Mouse (Mus musculus) midbrain, embryonic 16.5 days (tissue): ENCODE results near the gene Fyn. TPM values are rescaled to one million over a fixed set of nuclear protein-coding genes. Genes with fewer than 3 reads are reported as not detected.

Source experiments
- ATAC-seq: fragments of 200-750 bp; cut with Nextera tagmentation; 2 replicates; pipeline ENCODE4 v1.8.0; 2017; ENCODE audit warnings: moderate TSS enrichment
- H3K27ac ChIP-seq: fragments of 300-500 bp; sonication (generic); 2 replicates; pipeline ENCODE4 v1.5.1; 2014; ENCODE audit warnings: mild to moderate bottlenecking, low read length, mixed read lengths
- H3K27me3 ChIP-seq: fragments of 300-500 bp; sonication (generic); 2 replicates; pipeline ENCODE4 v1.6.1; 2014; ENCODE audit warnings: low read depth, low read length, mixed read lengths; ENCODE audit not compliant: control insufficient read depth, insufficient read depth
- H3K36me3 ChIP-seq: fragments of 300-500 bp; sonication (generic); 2 replicates; pipeline ENCODE4 v1.6.1; 2014; ENCODE audit warnings: mild to moderate bottlenecking, low read length, moderate library complexity, mixed read lengths; ENCODE audit not compliant: control insufficient read depth, insufficient read depth
- H3K4me1 ChIP-seq: fragments of 300-500 bp; sonication (generic); 2 replicates; pipeline ENCODE4 v1.6.1; 2014; ENCODE audit warnings: mild to moderate bottlenecking, low read length, mixed read lengths; ENCODE audit not compliant: control insufficient read depth, insufficient read depth
- H3K4me2 ChIP-seq: fragments of 300-500 bp; sonication (generic); 2 replicates; pipeline ENCODE4 v1.6.1; 2014; ENCODE audit warnings: mild to moderate bottlenecking, low read length, mixed read lengths
- H3K4me3 ChIP-seq: fragments of 300-500 bp; sonication (generic); 2 replicates; pipeline ENCODE4 v1.5.1; 2014; ENCODE audit warnings: low read depth, mild to moderate bottlenecking, low read length, moderate library complexity, mixed read lengths
- H3K9ac ChIP-seq: fragments of 300-500 bp; sonication (generic); 2 replicates; pipeline ENCODE4 v1.6.1; 2014; ENCODE audit warnings: low read depth, low read length, mixed read lengths
- H3K9me3 ChIP-seq: fragments of 300-500 bp; sonication (generic); replicated peaks from 2 replicates; pipeline ENCODE4 v1.6.1; 2014; ENCODE audit warnings: mild to moderate bottlenecking, low read length, mixed read lengths; ENCODE audit not compliant: control insufficient read depth, poor library complexity, severe bottlenecking
- WGBS: fragments of 180-500 bp; shearing (Covaris S2); extraction: QIAGEN DNeasy Blood & Tissue Kit; methylation state at CpG from one replicate; pipeline ENCODE4 v1.1.7; 2014; 5-methylcytosine and 5-hydroxymethylcytosine counted together
- polyA plus RNA-seq: library from polyadenylated mRNA; unstranded; fragments of >200 nt; fragmentation: Nextera tagmentation; extraction: Ambion mirVana; gene quantifications from 2 replicates; pipeline ENCODE4 v1.2.1, GENCODE M21; 2015

Fyn gene
- polyA plus RNA-seq, 1 experiment from 2014 or later: 71.2 TPM

DNA sequence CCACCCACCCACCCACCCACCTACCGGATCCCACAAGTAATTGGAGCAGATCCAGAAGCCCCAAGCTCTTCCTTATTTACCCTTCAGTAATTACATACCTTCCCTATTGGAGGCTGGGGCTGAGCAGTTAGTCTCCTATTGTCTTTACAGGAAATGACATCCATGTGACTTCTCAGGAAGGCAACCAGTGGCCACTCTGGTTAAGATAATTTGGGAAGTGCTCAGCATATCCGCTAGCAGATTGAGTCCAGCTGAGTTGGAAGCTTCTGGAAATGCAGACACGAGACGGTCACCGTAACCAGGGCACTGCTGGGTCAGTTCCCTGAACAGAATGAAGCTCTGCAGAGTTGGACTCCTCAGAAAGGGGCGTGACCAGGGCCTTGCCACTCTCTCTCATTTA, 82.4 kb downstream of the Fyn start:
- no peak overlapping the region for H3K4me2 ChIP-seq
- H3K27ac ChIP-seq: 0 out of 2 replicates have a peak overlapping the region, but pooled peaks have one; percentile 50
- H3K27me3 ChIP-seq: no peaks in the 10 kb centered on the region
- ATAC-seq: no peak
- H3K4me3 ChIP-seq: no peak overlapping the region
- 74% methylated on average over 6 of the region's 6 CpGs for WGBS
- H3K4me1 ChIP-seq: peaks cover 29% of the 10 kb centered on the region; the same call in 1 of the 2 replicates
- no peaks in the 10 kb centered on the region for H3K36me3 ChIP-seq
- no peaks in the 10 kb centered on the region for H3K9me3 ChIP-seq
- no peak overlapping the region for H3K9ac ChIP-seq

DNA sequence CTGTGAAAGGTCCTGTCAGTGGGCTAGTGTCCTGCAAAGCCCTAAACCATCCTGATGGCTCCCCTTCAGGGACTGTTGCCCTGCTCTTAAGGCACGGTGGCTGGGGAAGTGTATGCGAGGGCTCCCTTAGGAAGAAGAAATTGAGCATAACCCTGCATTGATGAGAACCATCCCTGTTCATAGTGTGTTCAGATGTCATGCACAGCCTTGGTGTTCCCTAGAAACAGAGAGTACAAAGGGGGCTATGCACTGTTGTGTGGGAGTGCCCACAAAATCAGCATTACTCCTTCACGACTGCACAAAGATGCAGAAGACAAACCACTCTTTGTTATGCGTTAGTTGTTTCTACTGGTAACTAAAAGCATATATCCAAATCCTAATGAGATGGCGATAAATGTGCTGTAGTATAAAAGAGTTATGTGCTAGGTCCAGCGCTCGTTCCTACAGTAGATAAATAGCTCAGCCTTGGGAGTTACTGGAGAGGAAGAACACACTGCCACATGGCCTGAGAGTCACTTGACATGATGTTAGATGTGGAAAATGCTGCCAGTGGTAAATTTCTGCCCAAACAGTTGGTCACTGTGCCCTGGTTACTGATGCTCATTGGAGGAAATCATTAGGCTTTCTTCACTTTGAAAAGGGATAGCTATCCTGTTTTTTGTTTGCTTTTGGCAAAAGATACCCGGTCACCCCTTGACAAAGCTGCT, 83.4 kb downstream of the Fyn start:
- ATAC-seq: no peak
- H3K4me1 ChIP-seq: peaks cover 29% of the 10 kb centered on the region; the same call in 1 of the 2 replicates
- H3K9me3 ChIP-seq: no peaks in the 10 kb centered on the region
- H3K9ac ChIP-seq: no peak overlapping the region
- no peak overlapping the region for H3K4me2 ChIP-seq
- no peaks in the 10 kb centered on the region for H3K27me3 ChIP-seq
- no peak overlapping the region for H3K4me3 ChIP-seq
- no peak overlapping the region for H3K27ac ChIP-seq
- WGBS: 66% methylated on average over 8 of the region's 8 CpGs
- no peaks in the 10 kb centered on the region for H3K36me3 ChIP-seq

DNA sequence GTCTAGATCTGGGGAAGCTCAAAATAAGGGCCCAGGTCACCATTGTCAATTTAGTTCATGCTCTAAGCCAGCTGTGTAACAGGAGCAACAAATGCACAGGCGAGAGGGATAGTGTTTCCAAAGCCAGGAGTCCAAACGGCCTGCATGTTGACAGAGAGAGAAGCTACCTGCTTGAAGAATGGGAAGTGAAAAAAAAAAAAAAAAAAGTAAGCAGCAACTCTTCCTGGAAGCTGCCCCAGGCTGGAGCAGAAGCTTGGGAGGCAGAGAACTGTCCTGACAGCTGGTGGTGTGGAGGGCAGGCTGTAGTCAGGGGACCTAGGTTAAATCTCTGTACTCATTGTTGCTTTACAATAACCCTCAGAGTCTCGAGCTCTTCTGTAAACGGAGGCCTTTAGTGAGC, 86.7 kb downstream of the Fyn start:
- H3K4me2 ChIP-seq: no peak overlapping the region
- H3K9me3 ChIP-seq: no peaks in the 10 kb centered on the region
- no peaks in the 10 kb centered on the region for H3K27me3 ChIP-seq
- no peak overlapping the region for H3K4me3 ChIP-seq
- 52% methylated on average over 4 of the region's 4 CpGs for WGBS
- no peak overlapping the region for H3K27ac ChIP-seq
- no peak for ATAC-seq
- H3K36me3 ChIP-seq: no peaks in the 10 kb centered on the region
- H3K4me1 ChIP-seq: peaks cover 40% of the 10 kb centered on the region; the same call in 1 of the 2 replicates
- no peak overlapping the region for H3K9ac ChIP-seq

DNA sequence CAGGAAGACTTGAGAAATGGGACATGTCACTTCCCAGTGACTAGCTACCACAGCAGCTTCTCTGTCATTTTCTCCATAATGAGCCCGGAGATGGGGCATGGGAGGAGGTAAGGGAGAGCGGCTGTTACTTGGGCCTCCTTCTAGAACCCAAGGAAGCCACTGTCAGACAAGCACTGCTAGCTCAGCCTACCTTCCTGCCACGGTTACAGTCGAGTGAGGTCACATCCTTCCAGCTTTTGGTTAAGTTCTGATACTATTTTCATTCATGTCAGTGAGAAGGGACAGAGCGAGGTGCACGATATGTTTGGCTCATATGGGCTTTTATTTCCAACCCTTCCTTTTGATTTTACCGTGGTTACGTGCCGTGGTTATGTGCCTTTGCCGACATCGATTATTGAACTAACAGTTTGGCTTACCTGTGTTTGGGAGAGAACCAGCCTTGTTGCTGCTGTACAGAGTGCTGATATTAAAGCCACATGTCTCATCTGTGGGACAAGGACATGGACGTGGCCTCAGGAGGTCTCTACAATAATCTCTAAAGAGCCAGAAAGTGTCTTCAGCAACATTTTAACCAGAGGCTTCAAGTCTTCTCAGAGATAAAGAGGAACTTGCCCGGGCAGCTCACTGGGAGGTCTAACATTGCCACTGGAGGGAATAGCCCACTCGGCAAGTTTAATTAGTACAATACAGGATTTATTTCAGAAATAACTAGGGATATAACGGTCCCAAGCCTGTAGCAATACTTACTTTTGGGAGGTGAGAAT, 87.4 kb downstream of the Fyn start:
- no peak overlapping the region for H3K27ac ChIP-seq
- WGBS: 83% methylated on average over 15 of the region's 15 CpGs
- H3K36me3 ChIP-seq: no peaks in the 10 kb centered on the region
- no peak overlapping the region for H3K4me2 ChIP-seq
- H3K4me3 ChIP-seq: no peak overlapping the region
- no peaks in the 10 kb centered on the region for H3K9me3 ChIP-seq
- no peak for ATAC-seq
- H3K27me3 ChIP-seq: no peaks in the 10 kb centered on the region
- peaks cover 40% of the 10 kb centered on the region for H3K4me1 ChIP-seq
- no peak overlapping the region for H3K9ac ChIP-seq

DNA sequence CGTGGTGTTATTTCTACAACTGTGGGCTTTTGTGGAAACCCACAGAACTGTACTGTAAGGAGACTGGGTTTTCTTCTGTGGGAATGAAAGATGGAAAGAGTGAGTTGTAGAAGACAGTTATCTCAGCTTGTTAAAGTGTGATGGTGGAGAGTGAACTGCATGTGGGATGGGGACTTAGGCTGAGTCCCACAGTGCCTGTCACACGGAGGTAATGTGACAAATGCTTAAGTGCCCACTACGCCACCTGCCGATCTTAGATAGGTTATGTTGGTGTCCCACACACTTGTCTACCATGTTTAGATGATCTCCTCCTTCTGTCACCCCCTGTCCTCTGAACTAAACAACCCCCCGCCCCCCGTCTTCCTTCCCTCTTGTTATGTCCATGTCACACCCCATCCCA, 88.1 kb downstream of the Fyn start:
- no peaks in the 10 kb centered on the region for H3K9me3 ChIP-seq
- H3K27me3 ChIP-seq: no peaks in the 10 kb centered on the region
- H3K4me3 ChIP-seq: no peak overlapping the region
- no peak for ATAC-seq
- no peak overlapping the region for H3K27ac ChIP-seq
- peaks cover 43% of the 10 kb centered on the region for H3K4me1 ChIP-seq
- H3K4me2 ChIP-seq: no peak overlapping the region
- H3K36me3 ChIP-seq: no peaks in the 10 kb centered on the region
- 96% methylated on average over 5 of the region's 6 CpGs for WGBS
- H3K9ac ChIP-seq: no peak overlapping the region

DNA sequence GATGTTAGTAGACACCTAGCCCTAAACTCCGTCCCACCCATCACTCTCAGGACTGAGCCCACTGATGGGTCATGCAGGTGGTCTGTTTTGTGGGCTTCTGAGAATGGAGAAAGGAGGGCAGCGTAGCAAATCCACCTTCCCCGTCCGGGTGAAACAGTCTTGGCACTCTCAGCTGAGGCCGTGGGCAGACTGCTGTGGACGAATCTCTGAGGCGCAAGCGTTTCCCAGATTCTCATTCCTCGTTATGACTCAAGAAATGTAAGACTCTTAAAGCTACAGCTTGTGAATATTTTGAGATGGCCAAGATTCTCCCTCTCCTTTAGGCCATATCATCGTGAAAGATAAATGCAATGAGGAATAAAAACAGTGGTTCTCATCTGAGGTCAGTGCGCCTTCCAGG, 88.6 kb downstream of the Fyn start:
- H3K27me3 ChIP-seq: no peaks in the 10 kb centered on the region
- H3K27ac ChIP-seq: no peak overlapping the region
- no peaks in the 10 kb centered on the region for H3K9me3 ChIP-seq
- no peak overlapping the region for H3K4me2 ChIP-seq
- no peaks in the 10 kb centered on the region for H3K36me3 ChIP-seq
- H3K4me1 ChIP-seq: peaks cover 43% of the 10 kb centered on the region
- H3K9ac ChIP-seq: no peak overlapping the region
- no peak overlapping the region for H3K4me3 ChIP-seq
- ATAC-seq: no peak
- 83% methylated on average over 11 of the region's 11 CpGs for WGBS

DNA sequence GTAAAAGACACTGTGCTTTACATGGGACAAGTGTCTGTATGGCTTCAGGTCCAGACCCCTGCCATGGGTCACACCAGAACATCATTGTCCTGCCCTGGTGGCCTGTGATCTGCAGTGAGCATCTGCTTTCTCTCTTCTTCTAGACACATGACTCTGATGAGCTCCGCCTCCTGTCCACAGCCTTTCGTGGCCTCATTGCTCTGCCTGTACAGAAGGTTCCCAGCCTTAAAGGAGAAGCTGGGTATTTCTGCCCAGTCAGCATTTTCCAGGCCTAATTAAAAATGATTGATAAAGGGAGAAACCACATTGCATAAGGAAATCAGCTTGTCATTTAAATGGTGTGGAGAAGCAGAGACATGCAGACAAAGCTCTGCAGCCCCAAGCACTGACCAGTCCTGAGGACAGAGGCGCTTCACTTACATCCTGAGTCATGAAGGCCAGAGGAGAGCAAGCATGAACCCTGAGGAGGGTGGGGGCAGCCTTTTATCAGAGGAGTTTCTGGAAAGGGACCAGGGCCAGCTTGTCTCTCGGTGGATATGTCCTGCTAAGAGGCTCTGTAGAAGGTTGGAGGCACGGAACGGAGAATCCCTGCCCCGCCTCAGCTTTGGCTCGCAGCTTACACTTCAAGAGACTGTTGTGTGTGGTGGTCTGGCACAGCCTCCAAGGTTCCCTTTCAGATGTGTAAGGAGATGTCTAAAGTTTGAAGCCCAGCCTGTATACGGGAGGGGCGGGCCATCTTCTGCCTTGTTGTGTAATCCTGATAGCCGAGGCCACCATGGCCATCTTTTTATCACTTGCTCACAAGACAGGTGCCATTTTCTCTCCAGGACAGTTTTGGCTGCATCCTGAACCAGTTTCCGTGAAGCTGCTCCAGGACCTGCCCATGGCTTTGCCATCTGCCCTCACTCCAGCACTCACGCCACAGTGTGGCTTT, 90.4 kb downstream of the Fyn start:
- H3K4me2 ChIP-seq: no peak overlapping the region
- ATAC-seq: peak; percentile 15
- peaks cover 49% of the 10 kb centered on the region for H3K4me1 ChIP-seq
- no peaks in the 10 kb centered on the region for H3K27me3 ChIP-seq
- H3K4me3 ChIP-seq: no peak overlapping the region
- no peak overlapping the region; the same call in 1 of the 2 replicates for H3K27ac ChIP-seq
- no peak overlapping the region for H3K9ac ChIP-seq
- no peaks in the 10 kb centered on the region for H3K9me3 ChIP-seq
- WGBS: 61% methylated on average over 13 of the region's 13 CpGs
- H3K36me3 ChIP-seq: no peaks in the 10 kb centered on the region

DNA sequence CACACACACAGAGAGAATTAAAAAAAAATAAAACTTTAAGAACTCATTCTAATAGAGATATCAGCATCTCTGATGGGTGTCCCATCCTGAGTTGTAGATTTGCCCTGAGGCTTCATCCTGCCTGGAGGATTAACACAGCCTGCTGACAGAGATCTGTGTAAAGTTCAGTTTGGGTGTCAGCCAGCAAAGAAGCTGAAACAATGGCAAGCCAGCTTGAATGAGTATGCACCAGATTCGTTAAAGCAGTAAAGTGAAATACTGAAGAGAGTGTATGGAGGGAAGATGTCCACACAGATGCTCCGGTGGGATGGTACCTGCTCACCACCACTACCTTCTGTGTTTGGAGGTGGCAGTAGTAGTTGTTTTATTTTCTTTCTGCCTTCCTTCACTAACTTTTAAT, 92.0 kb downstream of the Fyn start:
- WGBS: 39% methylated on average over 2 of the region's 2 CpGs
- H3K4me1 ChIP-seq: peaks cover 47% of the 10 kb centered on the region

More for the DNA sequence above, 92.0 kb downstream of the Fyn start:
- H3K27me3 ChIP-seq: no peaks in the 10 kb centered on the region
- no peak for ATAC-seq
- no peak overlapping the region for H3K27ac ChIP-seq
- no peak overlapping the region for H3K4me3 ChIP-seq
- no peak overlapping the region for H3K9ac ChIP-seq
- H3K4me2 ChIP-seq: no peak overlapping the region
- H3K9me3 ChIP-seq: no peaks in the 10 kb centered on the region
- no peaks in the 10 kb centered on the region for H3K36me3 ChIP-seq
